Mouse (Mus musculus): Measurements from ENCODE around the gene Cul7.

The Cul7 gene

DNA sequence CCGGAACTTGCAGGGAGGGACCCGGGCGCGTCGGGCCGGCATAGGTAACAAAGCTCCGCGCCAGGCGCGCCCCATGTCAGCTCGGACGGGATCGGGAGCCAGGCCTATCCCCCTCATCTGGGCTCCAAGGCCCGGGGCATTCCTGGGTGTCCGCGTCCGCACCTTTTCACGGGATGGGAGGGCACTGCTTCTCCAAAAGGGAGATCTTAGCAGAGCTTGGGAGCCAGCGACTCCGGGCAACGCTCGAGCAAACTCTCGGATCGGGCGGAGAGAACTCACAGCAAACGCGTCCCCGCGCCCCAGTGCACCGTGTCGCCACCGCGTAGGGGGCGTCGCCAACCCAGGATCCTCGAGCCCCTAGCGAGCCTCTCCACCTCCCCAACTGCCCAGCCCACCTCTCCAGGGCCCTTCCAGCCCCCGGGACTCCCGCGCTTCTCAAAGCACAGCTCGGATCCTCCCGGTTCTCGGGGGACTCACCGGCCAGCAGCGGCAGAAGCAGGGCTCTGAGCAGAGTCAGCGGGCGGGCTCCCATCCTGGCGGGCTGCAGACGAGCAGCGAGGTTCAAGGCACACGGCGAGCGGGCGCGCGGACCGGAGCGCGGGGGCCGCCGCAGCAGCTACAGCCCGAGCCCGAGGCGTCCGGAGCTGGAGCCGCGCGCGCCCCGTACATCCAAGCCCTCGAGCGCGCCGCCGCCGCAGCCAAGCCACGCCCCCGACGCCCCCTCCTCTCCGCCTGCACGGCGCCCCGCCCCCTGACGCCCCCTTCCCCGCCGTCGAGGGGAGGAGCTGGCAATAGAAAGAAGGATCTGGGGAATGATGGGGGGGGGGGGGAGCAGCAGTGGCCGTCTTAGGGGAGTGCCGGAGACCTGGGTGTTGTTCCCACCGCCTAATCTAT is 21.1 kb upstream of the Cul7 start, which contains the start of gene Ptk7:
Ptk7 (minus strand) TSS at position 714 of the 894 bp plus-strand sequence.
- peak; percentile 93 for DNase-seq (ENCODE audit: low spot score)

DNA sequence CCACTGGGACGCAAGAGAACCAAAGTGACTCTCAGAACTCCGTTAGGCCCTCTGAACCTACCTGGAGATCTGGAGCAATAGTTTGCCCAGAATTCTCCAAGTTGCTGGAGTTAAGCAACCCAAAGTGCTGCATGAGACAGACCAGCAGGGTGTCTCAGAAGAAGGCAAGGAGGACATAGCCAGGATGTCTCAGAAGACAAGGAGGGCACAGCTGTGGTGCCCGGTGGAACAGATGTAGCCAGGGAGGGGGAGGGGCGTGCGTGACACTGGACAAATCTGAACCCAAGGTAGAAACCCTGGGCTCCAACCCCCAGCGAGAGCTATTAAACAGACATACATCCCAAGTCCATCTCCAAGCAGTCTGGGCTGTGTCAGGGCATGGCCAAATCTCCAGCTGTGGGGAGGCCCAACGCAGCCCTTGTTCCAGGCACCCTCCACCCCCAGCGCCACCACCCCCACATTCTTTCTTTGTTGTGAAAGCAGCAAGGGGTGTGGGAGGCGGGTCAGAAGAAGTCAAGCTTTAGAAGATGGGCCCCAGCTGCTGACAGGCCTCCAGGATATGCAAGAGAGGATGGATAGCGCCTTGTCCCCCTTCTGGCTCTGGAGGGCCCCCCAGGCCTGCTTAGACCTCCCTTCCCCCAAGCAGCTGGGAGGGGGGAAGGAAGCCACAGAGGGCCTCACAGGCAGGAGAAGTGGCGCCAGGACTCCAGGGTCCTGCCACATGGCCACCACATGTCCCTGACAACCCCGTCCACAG is 20.3 kb upstream of the Cul7 start:
- peak; percentile 79 for DNase-seq (ENCODE audit: low spot score)

DNA sequence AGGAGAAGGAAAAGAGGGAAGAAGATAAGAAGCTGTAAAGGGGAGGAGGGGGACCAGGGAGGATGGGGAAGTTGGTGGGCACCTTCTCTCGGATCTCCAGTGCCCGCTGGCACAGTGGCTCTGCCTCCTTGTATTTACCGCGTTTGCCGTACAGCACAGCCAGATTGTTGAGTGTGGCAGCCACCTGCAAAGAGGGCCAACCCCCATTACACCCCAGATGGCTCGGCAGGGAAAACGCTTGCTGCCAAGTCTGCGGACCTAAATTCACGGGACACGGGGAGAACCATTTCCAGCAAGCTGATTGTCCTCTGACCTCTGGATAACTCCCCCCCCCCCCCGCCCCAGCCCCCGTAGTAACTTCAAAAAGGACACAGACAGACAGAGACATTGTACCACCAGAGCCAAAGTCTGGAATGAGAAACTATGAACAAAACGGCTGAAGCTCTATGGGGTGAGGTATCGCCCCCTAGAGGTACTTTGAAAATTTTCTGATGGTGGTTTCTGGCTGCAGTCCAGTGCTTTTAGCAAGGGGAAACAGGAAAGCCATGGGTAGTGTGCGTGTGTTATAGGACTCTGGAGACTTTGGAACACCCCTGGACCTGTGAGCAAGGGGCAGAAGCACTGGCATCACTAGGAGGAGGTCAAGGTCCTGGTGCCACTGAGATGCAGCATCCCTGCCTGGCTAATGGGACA is 13.2 kb upstream of the Cul7 start:
- peak; percentile 88 for DNase-seq (ENCODE audit: low spot score)

DNA sequence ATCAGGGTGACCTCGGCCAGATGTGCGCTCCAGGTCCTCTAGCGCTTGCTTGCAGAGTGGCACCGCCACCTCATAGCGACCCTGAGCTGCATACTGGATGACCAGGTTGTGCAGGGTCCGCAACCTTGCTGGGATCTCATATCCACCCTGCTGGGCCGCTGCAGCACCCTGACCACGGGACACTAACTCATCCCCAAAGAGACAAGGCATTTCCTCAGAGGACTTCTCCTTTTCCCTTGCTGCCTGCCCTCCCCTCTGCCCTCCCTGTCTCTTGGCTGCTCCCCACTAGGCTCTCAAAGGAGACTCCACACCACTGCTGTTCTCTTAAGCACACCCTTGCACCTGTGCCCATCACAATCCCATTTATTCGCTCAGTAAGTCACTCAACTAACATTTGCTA is 10.2 kb upstream of the Cul7 start:
- no peak for DNase-seq (ENCODE audit: low spot score)

DNA sequence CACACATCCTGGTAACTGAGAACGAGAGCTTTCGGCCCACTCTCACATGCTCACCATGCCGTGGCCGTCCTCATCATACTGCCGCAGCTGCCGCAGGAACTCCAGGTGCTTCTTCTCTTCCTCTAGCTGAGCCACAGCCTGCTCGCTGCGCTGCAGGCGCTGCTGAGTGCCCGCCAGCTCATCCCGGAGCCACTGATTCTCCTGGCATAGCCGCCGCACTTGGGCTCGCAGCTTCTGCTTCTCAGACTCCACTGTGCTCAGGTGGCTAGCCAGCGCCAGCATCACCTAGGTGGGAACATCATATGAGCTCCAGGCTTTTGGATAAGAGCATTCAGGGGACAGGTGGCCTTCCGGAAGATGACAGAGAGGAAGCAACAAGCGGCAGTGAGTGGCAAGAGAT is 8.1 kb upstream of the Cul7 start:
- DNase-seq (ENCODE audit: low spot score), result no peak

DNA sequence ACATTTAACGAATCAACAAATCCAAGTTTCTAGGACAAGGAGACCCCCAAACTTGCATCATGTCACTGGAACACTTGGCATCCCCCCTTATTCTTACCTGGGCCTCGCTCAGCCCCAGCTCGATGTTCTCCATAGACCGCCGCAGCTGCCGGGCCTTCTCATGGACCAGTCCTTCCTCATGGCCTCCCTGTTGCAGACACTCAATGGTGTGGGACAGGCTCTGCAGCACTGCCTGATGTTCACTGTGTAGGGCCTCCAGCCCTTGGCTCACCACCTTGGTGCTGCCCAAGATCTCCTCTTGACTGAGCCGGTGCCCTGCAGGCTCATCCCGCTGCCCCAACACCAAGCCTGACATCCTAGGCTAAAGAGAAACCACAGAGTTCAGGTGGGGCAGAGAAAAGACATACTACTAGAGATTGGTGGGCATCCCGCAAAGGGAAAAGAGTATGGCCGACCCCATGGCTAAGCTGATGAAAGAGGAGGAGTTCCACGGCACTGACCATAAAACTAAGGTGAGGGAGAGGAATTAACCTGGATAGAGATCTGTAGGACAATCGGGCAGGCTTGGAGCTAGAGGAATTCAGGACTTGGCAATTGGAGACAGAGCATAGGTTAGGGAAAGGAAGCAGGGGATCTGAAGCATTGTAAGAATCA is 5.9 kb upstream of the Cul7 start:
- no peak for DNase-seq (ENCODE audit: low spot score)

DNA sequence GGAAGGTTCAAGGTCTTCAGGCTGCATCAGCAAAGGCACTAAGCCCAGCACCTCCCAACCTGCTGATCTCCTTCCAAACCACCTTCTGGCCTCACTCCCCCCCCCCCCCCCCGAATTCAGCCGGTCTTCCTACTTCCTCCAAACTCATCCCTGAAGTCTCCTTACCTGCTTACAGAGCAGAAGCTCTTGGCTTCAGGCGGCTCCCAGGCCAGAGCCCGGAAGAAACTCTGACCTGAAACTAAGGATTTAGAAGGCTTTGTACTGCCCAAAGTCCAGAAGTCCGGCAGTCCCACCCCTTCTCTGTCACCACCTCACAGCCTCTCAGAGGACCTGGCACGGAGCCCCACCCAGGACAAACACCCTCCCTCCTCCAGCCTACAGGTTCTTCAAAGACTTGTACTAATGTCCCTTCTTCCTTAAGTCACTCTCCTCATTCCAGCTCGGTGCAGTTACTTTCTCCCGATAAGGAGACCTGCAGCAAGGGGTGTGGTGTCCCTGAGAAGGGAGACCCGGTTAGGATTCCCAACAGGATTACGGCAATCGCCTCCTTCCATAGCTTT is 5.1 kb upstream of the Cul7 start:
- DNase-seq (ENCODE audit: low spot score), result no peak

DNA sequence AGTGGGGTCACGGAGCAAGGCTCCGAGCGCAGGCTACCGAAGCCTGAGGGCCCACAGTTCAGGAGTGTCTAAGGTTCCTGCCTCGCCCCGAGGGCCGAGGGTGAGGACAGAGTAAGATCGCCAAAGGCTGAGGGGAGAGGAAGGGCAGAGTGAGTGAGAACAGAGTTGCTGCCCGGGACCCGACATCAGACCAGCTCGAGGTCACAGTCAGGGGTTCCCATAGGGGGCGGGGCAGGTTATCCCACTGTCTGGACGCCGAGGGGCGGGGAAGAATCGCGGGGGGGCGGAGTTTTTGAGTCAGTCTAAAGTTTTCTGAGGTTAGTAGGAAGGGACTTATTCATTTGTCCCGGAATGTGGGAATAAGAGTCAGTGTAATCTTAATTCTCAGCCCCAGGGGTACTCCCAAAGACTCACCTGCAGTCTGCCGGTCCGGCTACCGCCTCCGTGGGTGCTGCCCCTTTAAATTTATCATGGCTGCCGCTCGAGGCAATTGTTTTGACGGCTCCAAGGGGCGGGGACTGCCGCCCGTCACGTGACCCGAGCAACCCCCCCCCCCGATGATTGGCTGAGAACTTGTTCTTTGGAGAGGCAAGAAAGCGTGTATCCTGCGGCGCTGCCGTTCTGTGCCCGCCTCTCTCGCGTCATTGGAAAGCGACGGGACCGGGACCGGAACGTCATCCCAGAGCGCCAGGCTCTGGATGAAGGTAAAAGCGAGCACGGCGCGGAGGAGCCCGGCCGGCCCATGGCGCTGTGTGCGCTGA is 4.4 kb upstream of the Cul7 start, which contains the start of the genes Klc4 and Mrpl2:
Klc4 (minus strand) TSS at position 462 of the 761 bp plus-strand sequence.
Mrpl2 (plus strand) TSS at position 669 of the 761 bp plus-strand sequence.
- peak; percentile 98 for DNase-seq (ENCODE audit: low spot score)

DNA sequence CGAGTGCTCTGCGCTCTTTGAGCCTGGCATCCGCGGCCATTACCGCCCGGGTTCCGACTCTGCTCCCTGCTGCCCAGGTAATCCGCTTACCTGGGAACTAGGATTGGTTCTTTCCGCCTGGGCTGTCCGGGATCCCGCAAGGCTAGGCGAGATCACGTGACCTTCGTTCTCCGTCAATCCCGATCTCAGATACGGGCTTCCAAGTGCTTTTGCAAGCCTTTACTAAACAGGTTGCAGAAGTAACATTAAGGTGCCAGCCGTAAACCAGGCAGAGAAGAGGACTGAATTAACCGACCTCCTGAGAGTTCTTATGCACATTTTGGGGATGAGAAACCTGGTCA is 3.8 kb upstream of the Cul7 start:
- no peak for DNase-seq (ENCODE audit: low spot score)

DNA sequence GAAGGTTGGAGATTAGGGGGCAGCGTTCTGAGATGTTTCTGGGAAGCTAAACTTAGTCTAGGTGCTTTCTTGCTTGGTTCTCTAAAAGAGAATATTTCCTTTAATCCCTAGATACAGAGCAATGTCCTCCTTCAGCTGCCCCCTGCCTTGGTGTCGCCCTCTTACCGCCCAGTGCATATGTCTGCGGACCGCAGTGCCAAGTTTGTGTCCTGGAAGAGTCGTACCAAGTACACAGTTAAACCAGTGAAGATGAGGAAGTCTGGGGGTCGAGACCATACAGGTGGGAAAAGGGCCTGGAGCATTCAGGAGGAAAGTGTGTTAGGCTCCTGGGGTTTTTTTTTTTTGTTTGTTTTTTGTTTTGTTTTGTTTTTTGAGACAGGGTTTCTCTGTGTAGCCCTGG is 2.9 kb upstream of the Cul7 start:
- no peak for DNase-seq (ENCODE audit: low spot score)

DNA sequence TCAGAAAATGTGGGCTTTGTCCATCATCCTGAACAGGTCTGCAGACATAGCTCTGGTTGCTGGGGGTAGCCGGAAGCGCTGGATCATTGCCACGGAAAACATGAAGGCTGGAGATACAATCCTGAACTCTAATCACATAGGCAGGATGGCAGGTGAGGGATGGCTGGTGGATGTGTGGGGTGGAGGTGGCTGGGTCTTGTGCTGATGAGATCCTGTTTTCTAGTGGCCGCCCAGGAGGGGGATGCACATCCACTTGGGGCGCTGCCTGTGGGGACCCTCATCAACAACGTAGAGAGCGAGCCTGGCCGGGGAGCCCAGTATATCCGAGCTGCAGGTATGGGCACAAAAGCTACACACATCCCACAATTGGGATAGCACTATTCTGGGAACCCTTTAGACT is 1.7 kb upstream of the Cul7 start:
- no peak for DNase-seq (ENCODE audit: low spot score)

DNA sequence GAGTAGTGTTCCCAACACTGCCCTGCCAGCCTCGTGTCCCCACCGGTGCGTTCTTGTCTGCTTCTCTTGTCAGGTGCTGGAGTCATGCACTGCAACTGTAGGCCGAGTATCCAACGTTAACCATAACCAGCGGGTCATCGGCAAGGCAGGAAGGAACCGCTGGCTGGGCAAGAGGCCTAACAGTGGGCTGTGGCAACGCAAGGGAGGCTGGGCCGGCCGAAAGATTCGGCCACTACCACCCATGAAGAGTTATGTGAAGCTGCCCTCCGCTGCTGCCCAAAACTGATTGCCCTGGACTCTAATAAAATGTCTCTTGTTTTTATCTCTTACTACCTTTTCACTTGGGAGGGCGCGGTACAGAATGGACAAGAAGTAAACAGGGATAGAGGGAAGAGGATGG is 326 bp upstream of the Cul7 start:
- DNase-seq (ENCODE audit: low spot score), result no peak

DNA sequence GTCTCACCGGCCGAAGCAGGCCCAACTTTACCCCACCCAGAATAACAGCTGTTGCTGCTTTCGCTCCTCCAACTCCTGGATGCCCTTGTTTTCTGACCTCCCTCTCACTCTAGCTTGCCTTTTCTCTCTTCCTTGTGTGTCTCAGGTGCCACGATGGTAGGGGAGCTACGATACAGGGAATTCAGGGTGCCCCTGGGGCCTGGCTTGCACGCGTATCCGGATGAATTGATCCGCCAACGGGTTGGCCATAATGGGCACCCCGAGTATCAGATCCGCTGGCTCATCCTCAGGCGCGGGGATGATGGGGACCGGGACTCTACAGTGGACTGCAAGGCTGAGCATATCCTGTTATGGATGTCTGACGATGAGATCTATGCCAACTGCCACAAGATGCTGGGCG is 1.2 kb downstream of the Cul7 start:
- peak; percentile 12 for DNase-seq (ENCODE audit: low spot score)

DNA sequence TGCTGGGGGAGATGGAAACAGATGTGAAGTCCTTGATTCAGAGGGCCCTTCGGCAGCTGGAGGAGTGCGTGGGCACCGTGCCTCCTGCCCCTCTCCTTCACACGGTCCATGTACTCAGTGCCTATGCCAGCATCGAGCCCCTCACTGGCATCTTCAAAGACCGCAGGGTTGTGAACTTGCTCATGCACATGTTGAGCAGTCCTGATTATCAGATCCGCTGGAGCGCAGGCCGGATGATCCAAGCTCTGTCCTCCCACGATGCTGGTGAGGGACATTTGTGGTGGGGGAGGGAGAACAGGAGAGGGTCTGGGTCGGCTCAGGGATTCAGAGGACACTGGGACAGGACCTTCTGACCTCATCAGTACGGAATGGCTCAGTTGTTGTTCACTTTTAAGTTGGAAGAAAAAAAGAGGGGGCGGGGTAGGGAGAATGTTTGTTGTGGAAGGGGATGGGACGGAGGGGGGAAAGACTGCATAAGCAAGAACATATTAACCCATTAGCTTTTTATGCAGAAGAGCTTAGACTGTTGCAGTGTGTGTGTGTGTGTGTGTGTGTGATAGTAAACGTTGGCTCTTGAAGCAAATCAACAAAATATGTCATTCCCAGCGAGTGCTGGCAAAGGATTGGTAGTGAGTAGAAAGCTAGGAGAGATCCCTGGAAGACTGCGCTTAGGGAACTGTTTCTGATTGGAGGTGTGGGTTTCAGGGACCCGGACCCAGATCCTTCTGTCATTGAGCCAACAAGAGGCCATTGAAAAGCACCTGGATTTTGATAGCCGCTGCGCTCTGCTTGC is 1.8 kb downstream of the Cul7 start:
- no peak for DNase-seq (ENCODE audit: low spot score)

DNA sequence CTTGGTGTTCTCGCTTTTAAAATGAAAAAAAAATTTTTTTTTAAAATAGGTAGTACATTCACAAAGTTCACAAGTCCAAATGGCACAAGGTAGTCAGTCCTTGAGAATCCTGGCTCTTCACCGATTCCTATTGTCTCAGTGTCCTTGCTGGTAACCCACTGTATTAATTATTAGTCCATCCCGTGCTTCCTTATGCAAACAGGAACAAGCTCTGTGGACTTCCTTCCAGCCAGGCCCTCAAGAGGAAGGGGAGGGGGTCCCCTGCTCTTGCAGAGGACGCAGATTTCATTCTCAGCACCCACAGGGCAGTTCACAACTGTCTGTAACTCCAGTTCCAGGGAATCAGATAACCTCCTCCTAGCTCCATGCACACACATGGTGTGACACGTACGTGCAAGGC is 5.9 kb downstream of the Cul7 start:
- DNase-seq (ENCODE audit: low spot score), result no peak

DNA sequence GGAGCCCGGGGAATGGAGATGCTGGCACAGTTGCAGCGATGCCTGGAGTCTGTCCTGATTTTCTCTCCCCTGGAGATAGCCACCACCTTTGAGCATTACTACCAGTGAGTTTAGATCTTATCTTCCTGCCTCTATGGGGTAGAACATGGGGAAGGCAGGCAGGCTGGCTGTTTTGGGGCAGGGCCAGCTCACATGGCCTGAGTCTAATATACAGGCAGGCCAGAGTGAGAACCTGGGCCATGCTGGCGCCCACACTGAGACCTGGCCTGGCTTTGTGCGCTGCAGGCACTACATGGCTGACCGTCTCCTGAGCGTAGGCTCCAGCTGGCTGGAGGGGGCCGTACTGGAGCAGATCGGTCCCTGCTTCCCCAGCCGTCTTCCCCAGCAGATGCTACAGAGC is 11.2 kb downstream of the Cul7 start:
- no peak for DNase-seq (ENCODE audit: low spot score)

DNA sequence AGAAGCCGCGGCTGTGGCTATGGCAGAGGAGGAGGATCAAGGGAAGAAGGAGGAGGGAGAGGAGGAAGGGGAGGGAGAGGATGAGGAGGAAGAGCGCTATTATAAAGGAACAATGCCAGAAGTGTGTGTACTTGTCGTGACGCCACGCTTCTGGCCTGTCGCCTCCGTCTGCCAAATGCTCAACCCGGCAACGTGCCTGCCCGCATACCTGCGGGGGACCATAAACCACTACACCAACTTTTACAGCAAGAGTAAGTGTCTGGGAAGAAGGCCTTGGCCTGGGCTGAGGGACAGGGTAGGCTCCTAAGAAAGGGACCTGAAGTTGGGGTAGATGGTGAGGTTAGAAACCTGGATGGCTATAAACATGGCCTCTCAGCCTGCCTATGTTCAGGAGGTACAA is 11.8 kb downstream of the Cul7 start:
- no peak for DNase-seq (ENCODE audit: low spot score)

DNA sequence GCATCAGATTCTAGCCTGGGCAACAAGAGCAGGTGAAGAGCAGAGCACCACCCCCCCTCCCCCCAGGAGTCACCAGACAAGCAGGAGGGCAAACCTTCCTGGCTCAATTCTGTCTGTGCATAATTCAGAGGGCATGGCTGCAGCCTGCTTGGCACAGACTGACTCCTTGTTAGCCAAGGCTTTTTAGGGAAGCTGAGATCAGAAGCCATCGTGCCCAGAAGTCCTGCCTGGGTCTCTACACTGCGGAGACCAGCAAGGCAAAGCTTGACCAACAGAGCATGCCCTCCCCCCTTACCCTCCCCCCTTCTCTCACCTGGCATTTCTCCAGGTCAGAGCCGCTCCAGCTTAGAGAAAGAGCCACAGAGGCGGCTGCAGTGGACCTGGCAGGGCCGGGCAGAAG is 12.6 kb downstream of the Cul7 start:
- DNase-seq (ENCODE audit: low spot score), result no peak

DNA sequence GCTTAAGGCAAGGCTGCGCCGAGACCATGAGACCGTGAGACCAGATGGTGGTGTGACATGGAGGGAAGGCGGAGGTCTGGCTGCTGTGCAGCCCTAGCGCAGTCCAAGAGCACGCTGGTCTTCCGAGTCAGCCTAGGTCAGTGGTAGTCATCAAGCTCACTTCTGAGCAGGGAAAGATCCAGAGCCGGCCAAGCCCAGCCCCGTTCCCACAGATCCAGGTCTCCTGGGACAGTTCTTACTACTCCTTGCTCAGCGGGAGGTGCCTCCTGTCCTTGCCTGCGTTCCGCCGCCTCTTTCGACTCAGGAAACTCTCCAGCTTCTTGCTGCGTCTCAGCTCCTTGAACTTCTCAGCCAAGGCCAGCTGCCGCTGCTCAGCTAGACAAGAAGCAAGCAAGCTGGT is 17.6 kb downstream of the Cul7 start:
- no peak for DNase-seq (ENCODE audit: low spot score)

DNA sequence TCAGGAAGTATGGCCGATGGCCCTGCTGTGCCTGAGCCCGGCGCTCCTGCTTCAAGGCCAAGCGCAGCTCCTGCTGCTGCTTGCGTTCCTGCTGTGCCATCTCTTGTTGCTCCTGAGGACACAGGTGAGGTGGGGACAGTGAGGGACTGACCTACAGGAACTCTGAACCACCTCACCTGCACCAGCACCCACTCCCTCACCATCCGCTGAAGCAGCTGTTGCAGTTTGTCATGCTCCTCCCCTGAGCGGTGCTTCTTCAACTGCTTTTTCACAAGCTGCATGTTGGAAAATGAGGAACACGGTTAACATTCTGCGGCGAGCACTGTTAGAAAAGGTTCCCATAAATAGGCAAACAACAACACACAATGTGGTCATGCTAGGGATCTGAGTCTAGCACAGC is 19.8 kb downstream of the Cul7 start:
- no peak for DNase-seq (ENCODE audit: low spot score)

All from embryo, embryonic 10.5 days (tissue).